Mouse (Mus musculus) ZHBTc4 (cell line): ENCODE measurements around the gene Slc51a.
A peak's percentile ranks its signal among the peaks of the same experiment; 100 is the strongest.
"Not testable (repeated sequence)": the region's sequence is repeated elsewhere in the genome, so short reads cannot be mapped to it uniquely, and the experiment has no call there.

Experiments used
- DNase-seq: peaks from one replicate; pipeline ENCODE4 v3.0.0-alpha.2; 2011; ENCODE audit warnings: low read depth, low spot score

The Slc51a gene

DNA sequence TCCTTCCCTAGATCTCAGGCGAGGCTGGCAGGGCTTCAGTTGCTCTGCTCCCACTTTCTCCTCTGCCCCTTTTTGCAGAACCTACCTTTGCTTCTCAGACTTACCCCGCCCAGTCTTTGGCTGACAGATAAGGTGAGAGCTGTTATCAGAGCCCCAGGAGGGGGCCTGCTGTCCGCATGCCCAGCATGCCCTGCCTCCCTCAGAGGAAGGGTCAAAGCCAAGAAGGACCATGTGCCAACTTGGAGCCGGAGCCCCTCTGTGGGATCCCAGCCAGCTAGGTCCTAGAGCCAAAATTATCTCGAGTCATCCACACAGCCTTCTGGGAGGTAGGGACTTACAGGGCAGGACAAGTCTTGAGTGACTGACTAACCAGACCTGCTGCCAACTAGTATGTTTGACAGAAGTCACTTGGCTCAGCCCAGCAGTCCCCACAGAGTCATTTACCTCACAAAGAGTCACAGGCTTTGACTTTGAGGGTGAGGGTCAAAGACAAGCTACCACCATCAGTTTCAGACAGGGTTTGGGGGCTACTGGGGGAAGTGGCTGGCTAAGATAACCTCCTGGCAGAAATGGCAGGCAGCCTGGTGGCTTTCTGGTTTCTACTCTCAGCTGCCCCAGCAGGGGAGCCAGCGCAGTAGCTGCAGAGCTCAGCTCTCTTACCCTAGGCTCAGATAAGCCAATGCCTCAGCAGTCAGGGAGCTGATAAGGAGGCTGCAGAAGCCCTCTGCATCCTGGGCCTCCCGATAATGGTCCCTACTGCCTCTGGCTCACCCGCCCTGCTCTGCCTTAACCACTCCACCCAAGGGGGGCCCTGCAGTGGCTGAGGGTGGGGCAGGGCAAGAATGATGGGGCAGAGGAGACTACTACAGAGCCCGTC is 21.6 kb upstream of the Slc51a start:
- peak; percentile 46 for DNase-seq

DNA sequence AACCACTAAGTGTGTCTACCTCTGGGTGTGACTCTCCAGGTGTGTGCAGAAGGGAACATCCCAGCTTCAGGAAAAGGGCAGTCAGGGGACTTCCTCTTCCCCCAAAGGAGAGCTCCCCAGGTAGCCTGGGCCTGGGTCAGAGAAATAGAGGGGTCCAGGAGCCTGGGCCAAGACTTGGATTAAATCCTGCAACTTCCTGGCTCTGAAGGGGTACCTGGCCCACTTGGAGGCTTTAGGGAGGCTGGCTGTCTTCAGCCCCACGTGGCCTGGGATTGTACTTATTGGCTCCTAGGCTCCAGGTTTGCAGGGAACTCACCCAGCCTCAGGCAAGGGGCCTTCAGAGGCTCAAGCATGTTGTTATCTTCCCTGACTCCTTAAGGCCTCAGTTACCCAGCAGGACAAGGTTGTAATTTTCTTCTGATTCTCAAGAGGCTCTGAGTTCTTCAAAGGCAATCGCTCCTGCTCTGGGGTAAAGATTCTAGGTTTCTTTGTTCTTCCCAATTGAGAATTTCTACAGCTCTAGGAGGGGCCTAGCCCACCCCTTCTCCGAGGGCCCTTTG is 20.9 kb upstream of the Slc51a start:
- DNase-seq: no peak

DNA sequence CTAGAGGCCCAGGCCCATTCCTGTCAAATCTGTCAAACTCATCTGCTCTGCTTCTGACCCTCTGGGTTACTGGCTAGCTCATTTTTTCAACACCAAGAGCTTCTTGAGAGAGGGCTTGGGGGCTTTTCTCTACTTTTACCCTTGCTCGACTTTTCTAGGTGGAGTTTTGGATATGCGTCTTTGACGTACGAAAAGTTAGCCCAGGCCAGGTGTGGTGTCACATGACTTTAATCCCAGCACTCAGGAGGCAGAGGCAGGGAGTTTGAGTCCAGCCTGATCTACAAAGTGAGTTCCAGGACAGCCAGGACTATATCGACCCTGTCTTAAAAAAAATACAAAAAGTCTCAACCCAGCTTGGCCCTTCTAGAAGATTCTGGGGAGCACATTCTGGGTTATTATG is 20.4 kb upstream of the Slc51a start:
- DNase-seq: no peak

- DNase-seq: peak; percentile 84
These were observed 19.7 kb upstream of the Slc51a start for GRCm38 (mm10) chr16:32507407-32507806.

DNA sequence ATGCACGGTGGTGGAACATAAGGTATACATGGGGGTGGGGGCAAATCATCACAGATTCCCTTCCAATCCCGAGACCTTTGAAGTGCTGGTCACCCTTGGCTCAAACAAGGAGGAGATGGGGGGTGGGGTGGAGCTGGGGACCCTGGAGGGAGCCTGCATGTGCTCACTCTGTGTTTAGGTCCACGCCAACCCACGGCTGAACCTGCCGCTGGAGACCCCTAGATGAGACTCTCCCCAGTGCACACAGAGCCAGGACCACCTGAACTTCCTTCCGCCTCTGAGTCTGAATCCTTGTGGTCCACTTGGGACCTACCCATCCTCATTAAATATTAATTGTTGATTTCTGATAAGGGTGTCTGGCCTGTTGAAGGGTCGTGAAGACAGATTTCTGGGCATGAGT is 19.2 kb upstream of the Slc51a start:
- no peak for DNase-seq

GRCm38 (mm10) chr16:32506298-32506697 is 18.6 kb upstream of the Slc51a start:
- DNase-seq: no peak

- DNase-seq: no peak
These were observed 16.0 kb upstream of the Slc51a start for GRCm38 (mm10) chr16:32503633-32504032.

DNA sequence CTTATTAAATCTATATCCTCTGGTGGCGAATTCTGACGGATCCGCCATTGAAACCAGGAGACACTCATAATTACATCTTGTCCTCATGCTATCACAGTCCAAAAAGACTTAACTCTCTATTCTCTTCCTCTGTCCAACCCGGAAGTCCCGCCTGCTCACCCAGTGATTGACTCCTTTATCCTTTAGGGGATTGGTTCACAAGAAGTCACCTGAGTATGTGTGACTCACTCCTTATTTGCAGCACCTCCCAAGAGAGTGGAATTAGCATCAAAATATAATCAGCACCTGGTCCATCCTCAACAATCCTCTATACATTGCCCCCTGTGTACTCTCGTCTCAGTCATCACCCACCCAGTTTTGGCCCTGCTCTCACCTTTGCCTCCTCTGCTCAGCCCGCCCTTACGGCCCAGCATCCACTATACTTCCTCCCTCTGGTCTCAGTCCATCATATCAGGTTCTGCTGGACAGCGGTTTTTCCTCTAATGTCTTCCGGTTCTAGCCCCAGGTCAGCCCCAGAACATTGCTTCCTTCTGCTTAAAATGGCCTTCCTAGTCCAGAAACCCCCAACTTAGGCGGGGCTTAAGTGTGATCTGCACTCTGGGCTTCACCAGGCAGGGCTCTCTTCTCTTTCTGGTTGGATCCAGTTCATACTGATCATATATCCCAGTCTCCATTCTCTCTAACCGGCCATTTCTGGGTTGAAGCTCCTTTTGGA is 15.1 kb upstream of the Slc51a start:
- peak; percentile 84 for DNase-seq

DNA sequence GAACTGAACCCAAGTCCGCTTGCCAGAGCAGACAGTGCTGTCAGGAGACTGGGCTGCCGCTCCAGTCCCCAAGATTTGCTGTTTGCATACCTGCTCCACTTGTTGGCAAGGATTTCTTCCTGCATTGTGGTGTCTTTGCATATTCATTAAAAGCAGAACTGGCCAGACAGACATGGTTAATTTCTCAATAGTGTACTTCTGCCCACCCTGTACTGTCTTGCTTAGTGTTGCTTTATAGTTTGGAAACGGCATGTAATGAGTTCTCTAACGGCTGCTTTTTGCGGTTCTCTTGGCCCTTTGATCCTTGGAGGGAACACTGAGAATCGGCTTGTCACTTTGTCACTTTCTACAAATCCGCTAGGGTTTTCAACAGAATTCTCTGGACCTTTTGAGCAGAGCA is 13.8 kb upstream of the Slc51a start:
- no peak for DNase-seq

- DNase-seq: peak; percentile 96
These were observed 11.9 kb upstream of the Slc51a start for GRCm38 (mm10) chr16:32499430-32500037.

- peak; percentile 61 for DNase-seq
These were observed 11.3 kb upstream of the Slc51a start for GRCm38 (mm10) chr16:32498996-32499395.

- no peak for DNase-seq
These were observed 8.3 kb upstream of the Slc51a start, which contains the start of gene Zdhhc19 for GRCm38 (mm10) chr16:32495965-32496364. Gene Zdhhc19 (plus strand): TSS chr16:32496265.

DNA sequence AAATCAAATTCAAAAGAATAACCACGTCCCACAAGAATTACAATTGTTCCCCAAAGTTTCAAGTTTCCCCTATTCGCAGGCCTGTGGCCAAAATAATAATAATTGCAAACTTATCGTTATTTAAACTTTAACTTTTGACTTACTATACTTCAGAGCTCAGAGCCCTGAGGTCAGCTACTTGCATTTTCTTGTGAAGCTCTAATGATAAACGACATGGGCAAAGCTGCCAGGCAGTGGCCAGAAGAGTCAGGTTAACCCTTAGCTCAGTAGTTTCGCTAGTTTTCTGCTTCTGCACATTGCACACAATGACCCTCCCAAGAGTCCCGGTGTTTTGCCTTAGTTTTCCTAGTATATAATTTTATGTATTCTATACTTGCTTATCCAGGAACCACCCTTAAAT is 6.7 kb upstream of the Slc51a start:
- not testable (repeated sequence) for DNase-seq

DNA sequence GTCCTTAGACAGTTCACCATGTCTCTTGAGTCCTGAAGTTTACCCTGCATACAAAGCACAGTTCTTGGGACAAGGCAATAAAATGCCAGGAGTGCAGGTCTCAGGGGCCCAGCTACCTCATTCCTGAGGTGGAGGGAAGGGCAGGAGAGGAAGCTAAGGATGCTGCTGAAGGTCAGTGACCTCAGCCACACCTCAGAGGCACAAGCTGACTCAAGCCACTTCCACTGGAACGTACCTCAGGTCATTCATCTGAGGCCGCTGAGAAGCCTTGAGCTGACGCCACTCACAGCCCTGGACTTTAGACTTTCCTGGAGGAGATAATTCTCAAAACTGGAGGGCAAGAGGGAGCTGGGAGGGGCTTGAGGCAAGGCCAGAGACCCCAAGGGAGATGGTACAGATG is 1.3 kb upstream of the Slc51a start:
- no peak for DNase-seq

- DNase-seq: no peak
These were observed 1.6 kb downstream of the Slc51a start for GRCm38 (mm10) chr16:32486046-32486445.

- no peak for DNase-seq
These were observed 2.5 kb downstream of the Slc51a start for GRCm38 (mm10) chr16:32485209-32485608.

- peak; percentile 85 for DNase-seq
These were observed 3.2 kb downstream of the Slc51a start for GRCm38 (mm10) chr16:32484431-32484871.

- no peak for DNase-seq
These were observed 8.3 kb downstream of the Slc51a start for GRCm38 (mm10) chr16:32479415-32479814.

GRCm38 (mm10) chr16:32477315-32477714 is 10.4 kb downstream of the Slc51a start:
- DNase-seq: no peak

- no peak for DNase-seq
These were observed 15.2 kb downstream of the Slc51a start for GRCm38 (mm10) chr16:32472276-32473015.

- no peak for DNase-seq
These were observed 18.1 kb downstream of the Slc51a start for GRCm38 (mm10) chr16:32469404-32470105.
